In the genomic region with DNA sequence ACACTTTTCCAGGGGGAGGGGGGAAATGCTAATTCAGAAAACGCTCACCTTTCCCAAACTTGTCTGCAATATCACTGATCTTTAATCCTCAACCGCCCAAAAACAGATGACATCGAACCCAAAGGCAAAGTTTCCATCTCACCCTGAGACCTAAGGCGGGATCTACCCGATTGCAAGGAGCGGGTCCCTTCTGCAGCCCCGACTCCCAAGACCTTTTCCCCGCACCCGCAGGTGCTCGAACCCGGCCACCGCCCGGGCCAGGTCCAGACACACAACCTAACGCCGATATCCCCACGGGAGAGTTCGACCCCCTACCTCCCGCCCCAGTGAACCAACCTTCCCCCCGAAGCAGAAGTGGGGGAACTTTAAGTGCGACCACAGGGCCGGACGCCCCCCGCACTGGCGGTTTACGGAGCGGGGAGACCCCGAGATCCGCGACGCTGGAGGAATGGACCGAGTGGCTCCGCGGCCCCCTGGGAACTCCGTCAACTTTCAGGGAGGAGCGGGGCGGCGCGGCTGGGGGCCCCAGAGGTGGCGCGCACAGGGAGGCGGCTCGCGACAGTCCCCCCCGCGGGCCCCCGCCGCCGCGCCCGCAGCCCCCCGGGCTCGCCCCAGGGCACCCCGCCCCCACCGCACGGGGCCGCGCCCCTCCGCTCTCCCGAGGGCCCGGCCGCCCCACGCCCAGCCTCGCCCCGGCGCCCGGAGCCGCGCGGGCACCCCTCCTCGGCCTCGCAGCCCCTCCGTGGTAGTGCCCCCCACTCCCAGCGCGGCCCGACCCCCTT, we compare ENCODE assay signal across 8 mouse cellular contexts. TPM values are rescaled to one million over a fixed set of nuclear protein-coding genes. Genes with fewer than 3 reads are reported as not detected.
DNase-seq lines count a peak whose midpoint lies in the region; ATAC-seq lines count a peak whose summit lies in the region.

No protein-coding gene starts in this region.

- WGBS in embryonic facial prominence, embryonic 13.5 days = under 1% methylated on average over 35 of the region's 75 CpGs
- 1% methylated on average over 42 of the region's 75 CpGs for WGBS in limb, embryonic 10.5 days
- 0% methylated on average over 38 of the region's 75 CpGs for WGBS in midbrain, embryonic 16.5 days

- H3K9me3 ChIP-seq in embryonic facial prominence, embryonic 13.5 days = no peaks in the 10 kb centered on the region
- H3K9me3 ChIP-seq in limb, embryonic 10.5 days (replicated peaks) = no peaks in the 10 kb centered on the region
- H3K9me3 ChIP-seq in midbrain, embryonic 16.5 days (replicated peaks; ENCODE audit: control insufficient read depth, low read length, poor library complexity, severe bottlenecking) = no peaks in the 10 kb centered on the region

- DNase-seq in kidney, adult 11 months = peak; percentile 23
- no peak for DNase-seq in kidney, postnatal 14 days
- peak; percentile 60 to 78 for DNase-seq in adrenal gland, adult (ENCODE audit: inconsistent age in 2 of 2, low spot score in 1 of 2)
- peak; percentile 53 to 55 for DNase-seq in heart, postnatal 10 days
- DNase-seq in limb, embryonic 10.5 days (ENCODE audit: low spot score) = peak; percentile 63
- peak; percentile 43 to 59 for DNase-seq in thymus, postnatal 10 days (ENCODE audit: low spot score in 2 of 2)

- intact Hi-C loops in heart, postnatal 10 days (cut with DNase I) = loop anchor here (1.0 to 5.0 kb wide), 5 partner anchors 89 to 259 kb away; no protein-coding TSS in a partner anchor

- H3K4me1 ChIP-seq in embryonic facial prominence, embryonic 13.5 days = peaks cover 13% of the 10 kb centered on the region
- H3K4me1 ChIP-seq in limb, embryonic 10.5 days = peaks cover 21% of the 10 kb centered on the region
- peaks cover 15% of the 10 kb centered on the region for H3K4me1 ChIP-seq in midbrain, embryonic 16.5 days (ENCODE audit: control insufficient read depth, insufficient read depth, low read length)

- ATAC-seq in embryonic facial prominence, embryonic 13.5 days (ENCODE audit: insufficient number of reproducible peaks, insufficient read depth, low FRiP score, low TSS enrichment, low read depth) = peak; percentile 78
- peak; percentile 33 for ATAC-seq in midbrain, embryonic 16.5 days

- peak overlapping the region; percentile 99 for H3K27ac ChIP-seq in embryonic facial prominence, embryonic 13.5 days
- peak overlapping the region; percentile 99 for H3K27ac ChIP-seq in limb, embryonic 10.5 days
- peak overlapping the region; percentile 100 for H3K27ac ChIP-seq in midbrain, embryonic 16.5 days (ENCODE audit: low read length)

- H3K27me3 ChIP-seq in embryonic facial prominence, embryonic 13.5 days = no peaks in the 10 kb centered on the region
- no peaks in the 10 kb centered on the region for H3K27me3 ChIP-seq in limb, embryonic 10.5 days (ENCODE audit: low read depth, poor library complexity, severe bottlenecking)
- no peaks in the 10 kb centered on the region for H3K27me3 ChIP-seq in midbrain, embryonic 16.5 days (ENCODE audit: control insufficient read depth, insufficient read depth, low read depth, low read length)

- peaks cover 1% of the 10 kb centered on the region; the same call in 1 of the 2 replicates for H3K36me3 ChIP-seq in embryonic facial prominence, embryonic 13.5 days
- no peaks in the 10 kb centered on the region for H3K36me3 ChIP-seq in limb, embryonic 10.5 days
- no peaks in the 10 kb centered on the region for H3K36me3 ChIP-seq in midbrain, embryonic 16.5 days (ENCODE audit: control insufficient read depth, insufficient read depth, low read length)

- peak overlapping the region; percentile 98 for H3K9ac ChIP-seq in embryonic facial prominence, embryonic 13.5 days
- peak overlapping the region; percentile 96 for H3K9ac ChIP-seq in midbrain, embryonic 16.5 days (ENCODE audit: low read depth, low read length)

- peak overlapping the region; percentile 90 for H3K4me3 ChIP-seq in embryonic facial prominence, embryonic 13.5 days
- H3K4me3 ChIP-seq in limb, embryonic 10.5 days = peak overlapping the region; percentile 97
- H3K4me3 ChIP-seq in midbrain, embryonic 16.5 days (ENCODE audit: low read depth, low read length) = peak overlapping the region; percentile 66

- H3K4me2 ChIP-seq in embryonic facial prominence, embryonic 13.5 days = peak overlapping the region; percentile 95
- peak overlapping the region; percentile 89 for H3K4me2 ChIP-seq in midbrain, embryonic 16.5 days (ENCODE audit: low read length)

RNA-seq across cellular contexts. Expression of gene Mef2a, which starts 0.6 kb away (rescaled TPM):
- 38.4 and 47.5 TPM in 2 replicates for polyA plus RNA-seq in embryonic facial prominence, embryonic 13.5 days (2015; fragmentation: Nextera tagmentation; extraction: Ambion mirVana)
- total RNA-seq in heart, postnatal 10 days (2021) = 100 to 1,000 TPM; 192 to 218 TPM
- polyA plus RNA-seq in limb, embryonic 10.5 days (2016; fragmentation: Nextera tagmentation; extraction: Ambion mirVana) = 16.7 and 22.4 TPM in 2 replicates
- polyA plus RNA-seq in midbrain, embryonic 16.5 days (2015; fragmentation: Nextera tagmentation; extraction: Ambion mirVana) = 43.2 and 43.7 TPM in 2 replicates
